Mouse (Mus musculus) liver, embryonic 15.5 days (tissue): ENCODE measurements around the gene Lgi4. TPM values are rescaled to one million over a fixed set of nuclear protein-coding genes. Genes with fewer than 3 reads are reported as not detected.

Source experiments
- ATAC-seq: fragments of 200-750 bp; cut with Nextera tagmentation; 2 replicates; pipeline ENCODE4 v1.8.0; 2017; ENCODE audit warnings: moderate number of reproducible peaks, mild to moderate bottlenecking, moderate library complexity; ENCODE audit not compliant: insufficient read depth
- H3K27ac ChIP-seq: fragments of 300-500 bp; sonication (generic); replicated peaks from 2 replicates; pipeline ENCODE4 v1.5.1; 2015; ENCODE audit warnings: mild to moderate bottlenecking, inconsistent platforms
- H3K27me3 ChIP-seq: fragments of 300-500 bp; sonication (generic); 2 replicates; pipeline ENCODE4 v1.6.1; 2015; ENCODE audit warnings: mild to moderate bottlenecking, inconsistent platforms
- H3K36me3 ChIP-seq: fragments of 300-500 bp; sonication (generic); replicated peaks from 2 replicates; pipeline ENCODE4 v1.6.1; 2015; ENCODE audit warnings: moderate library complexity, mild to moderate bottlenecking, inconsistent platforms
- H3K4me1 ChIP-seq: fragments of 300-500 bp; sonication (generic); replicated peaks from 2 replicates; pipeline ENCODE4 v1.6.1; 2015; ENCODE audit warnings: inconsistent platforms
- H3K4me2 ChIP-seq: fragments of 300-500 bp; sonication (generic); 2 replicates; pipeline ENCODE4 v1.6.1; 2015; ENCODE audit warnings: moderate library complexity, mild to moderate bottlenecking, inconsistent platforms
- H3K4me3 ChIP-seq: fragments of 300-500 bp; sonication (generic); replicated peaks from 2 replicates; pipeline ENCODE4 v1.5.1; 2015; ENCODE audit warnings: mild to moderate bottlenecking, inconsistent platforms
- H3K9ac ChIP-seq: fragments of 300-500 bp; sonication (generic); 2 replicates; pipeline ENCODE4 v1.6.1; 2015; ENCODE audit warnings: moderate library complexity, mild to moderate bottlenecking, inconsistent platforms
- H3K9me3 ChIP-seq: fragments of 300-500 bp; sonication (generic); replicated peaks from 2 replicates; pipeline ENCODE4 v1.6.1; 2016; ENCODE audit warnings: inconsistent platforms
- WGBS: fragments of 180-500 bp; shearing (Covaris S2); methylation state at CpG from one replicate; pipeline ENCODE4 v1.1.7; 2015; ENCODE audit warnings: mixed read lengths; ENCODE audit not compliant: insufficient replicate concordance; 5-methylcytosine and 5-hydroxymethylcytosine counted together
- polyA plus RNA-seq: library from polyadenylated mRNA; unstranded; fragments of >200 nt; fragmentation: Nextera tagmentation; extraction: Ambion mirVana; gene quantifications from 2 replicates; pipeline ENCODE4 v1.2.1, GENCODE M21; 2015

The Lgi4 gene
- polyA plus RNA-seq, 1 experiment from 2014 or later, result not detected

- Histone ChIP-seq H3K36me3 (no peaks in the 10 kb centered on the region), H3K4me1 (peaks cover 31% of the 10 kb centered on the region), H3K9ac (no peak overlapping the region), H3K4me2 (peak overlapping the region; percentile 23), H3K9me3 (no peaks in the 10 kb centered on the region), H3K27me3 (peaks cover 50% of the 10 kb centered on the region), H3K4me3 (no peak overlapping the region), H3K27ac (no peak overlapping the region)
- no peak for ATAC-seq
- 6% methylated on average over 22 of the region's 22 CpGs for WGBS
These were observed 6.9 kb upstream of the Lgi4 start for GRCm38 (mm10) chr7:31052251-31052635.

GRCm38 (mm10) chr7:31052636-31053434, 6.3 kb upstream of the Lgi4 start:
- peaks cover 33% of the 10 kb centered on the region for H3K4me1 ChIP-seq
- H3K9me3 ChIP-seq, result no peaks in the 10 kb centered on the region
- no peak for ATAC-seq
- H3K4me2 ChIP-seq, result peak overlapping the region; percentile 23
- 2% methylated on average over 34 of the region's 34 CpGs for WGBS
- no peaks in the 10 kb centered on the region for H3K36me3 ChIP-seq
- H3K9ac ChIP-seq, result no peak overlapping the region
- H3K27me3 ChIP-seq, result peaks cover 50% of the 10 kb centered on the region
- no peak overlapping the region for H3K4me3 ChIP-seq
- H3K27ac ChIP-seq, result no peak overlapping the region

- Histone ChIP-seq H3K9ac (no peak overlapping the region), H3K4me2 (peak overlapping the region; percentile 41), H3K4me3 (no peak overlapping the region), H3K27me3 (peaks cover 50% of the 10 kb centered on the region), H3K9me3 (no peaks in the 10 kb centered on the region), H3K27ac (no peak overlapping the region; the same call in 1 of the 2 replicates), H3K4me1 (peaks cover 35% of the 10 kb centered on the region), H3K36me3 (no peaks in the 10 kb centered on the region)
- 45% methylated on average over 10 of the region's 10 CpGs for WGBS
- ATAC-seq, result no peak
These were observed 5.2 kb upstream of the Lgi4 start for GRCm38 (mm10) chr7:31053882-31054447.

GRCm38 (mm10) chr7:31054661-31055320, 4.4 kb upstream of the Lgi4 start:
- H3K9ac ChIP-seq, result no peak overlapping the region
- H3K4me1 ChIP-seq, result peaks cover 37% of the 10 kb centered on the region
- H3K4me2 ChIP-seq, result peak overlapping the region; percentile 41
- peak overlapping the region; percentile 78 for H3K27ac ChIP-seq
- H3K4me3 ChIP-seq, result peak overlapping the region; percentile 28
- ATAC-seq, result peak; percentile 16; the same call in 1 of the 2 replicates
- peaks cover 43% of the 10 kb centered on the region for H3K27me3 ChIP-seq
- no peaks in the 10 kb centered on the region for H3K36me3 ChIP-seq
- WGBS, result 54% methylated on average over 11 of the region's 11 CpGs
- no peaks in the 10 kb centered on the region for H3K9me3 ChIP-seq

- peak overlapping the region; percentile 28 for H3K4me3 ChIP-seq
- H3K9me3 ChIP-seq, result no peaks in the 10 kb centered on the region
- H3K4me1 ChIP-seq, result peaks cover 37% of the 10 kb centered on the region
- ATAC-seq, result peak; percentile 79
- H3K9ac ChIP-seq, result no peak overlapping the region
- H3K27ac ChIP-seq, result peak overlapping the region; percentile 78
- H3K4me2 ChIP-seq, result peak overlapping the region; percentile 41
- peaks cover 37% of the 10 kb centered on the region for H3K27me3 ChIP-seq
- no peaks in the 10 kb centered on the region for H3K36me3 ChIP-seq
- 25% methylated on average over 10 of the region's 10 CpGs for WGBS
These were observed 3.8 kb upstream of the Lgi4 start for GRCm38 (mm10) chr7:31055354-31055824.

GRCm38 (mm10) chr7:31055883-31056282, 3.3 kb upstream of the Lgi4 start:
- Histone ChIP-seq H3K4me1 (peaks cover 37% of the 10 kb centered on the region), H3K9me3 (no peaks in the 10 kb centered on the region), H3K27ac (peak overlapping the region; percentile 78), H3K36me3 (no peaks in the 10 kb centered on the region), H3K4me3 (no peak overlapping the region), H3K9ac (no peak overlapping the region), H3K4me2 (peak overlapping the region; percentile 41; the same call in 1 of the 2 replicates), H3K27me3 (peaks cover 32% of the 10 kb centered on the region)
- WGBS, result 67% methylated on average over 3 of the region's 4 CpGs
- ATAC-seq, result peak; percentile 60

GRCm38 (mm10) chr7:31056448-31056847, 2.7 kb upstream of the Lgi4 start:
- peaks cover 34% of the 10 kb centered on the region for H3K4me1 ChIP-seq
- no peak for ATAC-seq
- H3K4me2 ChIP-seq, result no peak overlapping the region
- peaks cover 27% of the 10 kb centered on the region for H3K27me3 ChIP-seq
- H3K9me3 ChIP-seq, result no peaks in the 10 kb centered on the region
- peak overlapping the region; percentile 78 for H3K27ac ChIP-seq
- H3K36me3 ChIP-seq, result no peaks in the 10 kb centered on the region
- H3K4me3 ChIP-seq, result no peak overlapping the region
- WGBS, result 59% methylated on average over 7 of the region's 7 CpGs
- H3K9ac ChIP-seq, result no peak overlapping the region

- Histone ChIP-seq H3K4me2 (0 out of 2 replicates have a peak within 1 kb of the TSS, but pooled peaks have one; percentile 41), H3K27ac (peak within 1 kb of the TSS; percentile 78), H3K36me3 (no peaks in the 10 kb centered on the region), H3K4me1 (peaks cover 28% of the 10 kb centered on the region), H3K27me3 (peaks cover 20% of the 10 kb centered on the region), H3K9ac (no peak within 1 kb of the TSS), H3K4me3 (no peak within 1 kb of the TSS), H3K9me3 (no peaks in the 10 kb centered on the region)
- 50% methylated on average over 2 of the region's 2 CpGs for WGBS
- ATAC-seq, result 0 out of 2 replicates have a peak, but pooled peaks have one; percentile 14
These were observed 2.1 kb upstream of the Lgi4 start, which contains the start of gene Fxyd1 for GRCm38 (mm10) chr7:31057071-31057470. Gene Fxyd1, minus strand, starts transcription at chr7:31057199.

- ATAC-seq, result no peak
- H3K9me3 ChIP-seq, result no peaks in the 10 kb centered on the region
- 54% methylated on average over 5 of the region's 5 CpGs for WGBS
- no peak overlapping the region for H3K4me3 ChIP-seq
- no peak overlapping the region for H3K4me2 ChIP-seq
- H3K4me1 ChIP-seq, result peaks cover 21% of the 10 kb centered on the region
- H3K9ac ChIP-seq, result no peak overlapping the region
- H3K36me3 ChIP-seq, result no peaks in the 10 kb centered on the region
- H3K27ac ChIP-seq, result 0 out of 2 replicates have a peak overlapping the region, but pooled peaks have one; percentile 78
- H3K27me3 ChIP-seq, result peaks cover 14% of the 10 kb centered on the region
These were observed 1.4 kb upstream of the Lgi4 start for GRCm38 (mm10) chr7:31057730-31058129.

- H3K27ac ChIP-seq, result 0 out of 2 replicates have a peak overlapping the region, but pooled peaks have one; percentile 19
- 65% methylated on average over 6 of the region's 6 CpGs for WGBS
These were observed 931 bp upstream of the Lgi4 start for GRCm38 (mm10) chr7:31058211-31058610.

More at GRCm38 (mm10) chr7:31058211-31058610, 931 bp upstream of the Lgi4 start:
- peaks cover 18% of the 10 kb centered on the region for H3K4me1 ChIP-seq
- peaks cover 9% of the 10 kb centered on the region for H3K27me3 ChIP-seq
- H3K9ac ChIP-seq, result no peak overlapping the region
- H3K4me3 ChIP-seq, result no peak overlapping the region
- H3K36me3 ChIP-seq, result no peaks in the 10 kb centered on the region
- H3K4me2 ChIP-seq, result no peak overlapping the region
- no peak for ATAC-seq
- no peaks in the 10 kb centered on the region for H3K9me3 ChIP-seq
